Mouse (Mus musculus): ENCODE measurements at regions not wholly inside any gene's neighbourhood (a gene's known extent, or its start where the extent isn't known, plus 50 kb on each side); places are given as distances from the start of the nearest gene placed in this dataset.

GRCm38 (mm10) chr3:149720306-149720705 is 730.0 kb upstream of the Adgrl2 start:
- no peaks in the 10 kb centered on the region for H3K27me3 ChIP-seq (ENCODE audit: control insufficient read depth, insufficient read depth, low read length, poor library complexity, severe bottlenecking)
- H3K27ac ChIP-seq (ENCODE audit: insufficient read depth, low read length) = no peak overlapping the region
- no peaks in the 10 kb centered on the region for H3K4me1 ChIP-seq (ENCODE audit: control insufficient read depth, insufficient read depth, low read length)
- no peaks in the 10 kb centered on the region for H3K9me3 ChIP-seq (replicated peaks; ENCODE audit: control insufficient read depth, insufficient read depth, low read length, poor library complexity, severe bottlenecking)
- H3K9ac ChIP-seq (ENCODE audit: low read depth, poor library complexity, severe bottlenecking) = no peak overlapping the region
- no peak overlapping the region for H3K4me3 ChIP-seq (ENCODE audit: low read depth, low read length)
- TF ChIP-seq CTCF (IDR thresholded peaks at IDR 0.05; ENCODE audit: low read depth, low read length) (no peak), POLR2A (IDR thresholded peaks at IDR 0.05; ENCODE audit: insufficient read depth, low read length) (no peak)
- no peaks in the 10 kb centered on the region for H3K36me3 ChIP-seq (ENCODE audit: control insufficient read depth, insufficient read depth, low read length, poor library complexity, severe bottlenecking)

- Histone ChIP-seq H3K36me3 (ENCODE audit: control insufficient read depth, insufficient read depth, low read length, poor library complexity, severe bottlenecking) (no peaks in the 10 kb centered on the region), H3K27ac (ENCODE audit: insufficient read depth, low read length) (no peak overlapping the region), H3K9me3 (replicated peaks; ENCODE audit: control insufficient read depth, insufficient read depth, low read length, poor library complexity, severe bottlenecking) (no peaks in the 10 kb centered on the region; the same call in 1 of the 2 replicates), H3K9ac (ENCODE audit: low read depth, poor library complexity, severe bottlenecking) (no peak overlapping the region), H3K4me3 (ENCODE audit: low read depth, low read length) (no peak overlapping the region), H3K27me3 (ENCODE audit: control insufficient read depth, insufficient read depth, low read length, poor library complexity, severe bottlenecking) (no peaks in the 10 kb centered on the region), H3K4me1 (ENCODE audit: control insufficient read depth, insufficient read depth, low read length) (no peaks in the 10 kb centered on the region)
- no peak for TF ChIP-seq EP300 (IDR thresholded peaks at IDR 0.05; ENCODE audit: insufficient read depth, low read depth, low read length)
These were observed 715.4 kb upstream of the Adgrl2 start for GRCm38 (mm10) chr3:149705724-149706123.

GRCm38 (mm10) chr3:149705322-149705721 is 715.0 kb upstream of the Adgrl2 start:
- no peak overlapping the region for H3K27ac ChIP-seq (ENCODE audit: insufficient read depth, low read length)
- H3K27me3 ChIP-seq (ENCODE audit: control insufficient read depth, insufficient read depth, low read length, poor library complexity, severe bottlenecking) = no peaks in the 10 kb centered on the region
- TF ChIP-seq CTCF (IDR thresholded peaks at IDR 0.05; ENCODE audit: low read depth, low read length) = no peak
- TF ChIP-seq POLR2A (IDR thresholded peaks at IDR 0.05; ENCODE audit: insufficient read depth, low read length) = no peak
- TF ChIP-seq EP300 (IDR thresholded peaks at IDR 0.05; ENCODE audit: insufficient read depth, low read depth, low read length) = no peak

GRCm38 (mm10) chr3:149704478-149704877 is 714.1 kb upstream of the Adgrl2 start:
- Histone ChIP-seq H3K27me3 (ENCODE audit: control insufficient read depth, insufficient read depth, low read length, poor library complexity, severe bottlenecking) (no peaks in the 10 kb centered on the region), H3K4me1 (ENCODE audit: control insufficient read depth, insufficient read depth, low read length) (no peaks in the 10 kb centered on the region), H3K9me3 (replicated peaks; ENCODE audit: control insufficient read depth, insufficient read depth, low read length, poor library complexity, severe bottlenecking) (no peaks in the 10 kb centered on the region; the same call in 1 of the 2 replicates), H3K4me3 (ENCODE audit: low read depth, low read length) (no peak overlapping the region), H3K27ac (ENCODE audit: insufficient read depth, low read length) (no peak overlapping the region), H3K9ac (ENCODE audit: low read depth, poor library complexity, severe bottlenecking) (no peak overlapping the region), H3K36me3 (ENCODE audit: control insufficient read depth, insufficient read depth, low read length, poor library complexity, severe bottlenecking) (no peaks in the 10 kb centered on the region)
- TF ChIP-seq POLR2A (IDR thresholded peaks at IDR 0.05; ENCODE audit: insufficient read depth, low read length) = no peak
- no peak for TF ChIP-seq EP300 (IDR thresholded peaks at IDR 0.05; ENCODE audit: insufficient read depth, low read depth, low read length)
- TF ChIP-seq CTCF (IDR thresholded peaks at IDR 0.05; ENCODE audit: low read depth, low read length) = no peak

More at GRCm38 (mm10) chr3:149705322-149705721, 715.0 kb upstream of the Adgrl2 start:
- H3K36me3 ChIP-seq (ENCODE audit: control insufficient read depth, insufficient read depth, low read length, poor library complexity, severe bottlenecking) = no peaks in the 10 kb centered on the region
- H3K9me3 ChIP-seq (replicated peaks; ENCODE audit: control insufficient read depth, insufficient read depth, low read length, poor library complexity, severe bottlenecking) = no peaks in the 10 kb centered on the region; the same call in 1 of the 2 replicates
- H3K4me3 ChIP-seq (ENCODE audit: low read depth, low read length) = no peak overlapping the region
- H3K4me1 ChIP-seq (ENCODE audit: control insufficient read depth, insufficient read depth, low read length) = no peaks in the 10 kb centered on the region
- H3K9ac ChIP-seq (ENCODE audit: low read depth, poor library complexity, severe bottlenecking) = no peak overlapping the region

- H3K36me3 ChIP-seq (ENCODE audit: control insufficient read depth, insufficient read depth, low read length, poor library complexity, severe bottlenecking) = no peaks in the 10 kb centered on the region
- no peak overlapping the region for H3K9ac ChIP-seq (ENCODE audit: low read depth, poor library complexity, severe bottlenecking)
- no peaks in the 10 kb centered on the region for H3K4me1 ChIP-seq (ENCODE audit: control insufficient read depth, insufficient read depth, low read length)
- no peak overlapping the region for H3K4me3 ChIP-seq (ENCODE audit: low read depth, low read length)
- H3K27ac ChIP-seq (ENCODE audit: insufficient read depth, low read length) = no peak overlapping the region
- no peaks in the 10 kb centered on the region for H3K27me3 ChIP-seq (ENCODE audit: control insufficient read depth, insufficient read depth, low read length, poor library complexity, severe bottlenecking)
- TF ChIP-seq POLR2A (IDR thresholded peaks at IDR 0.05; ENCODE audit: insufficient read depth, low read length) (no peak), EP300 (IDR thresholded peaks at IDR 0.05; ENCODE audit: insufficient read depth, low read depth, low read length) (no peak), CTCF (IDR thresholded peaks at IDR 0.05; ENCODE audit: low read depth, low read length) (no peak)
- no peaks in the 10 kb centered on the region for H3K9me3 ChIP-seq (replicated peaks; ENCODE audit: control insufficient read depth, insufficient read depth, low read length, poor library complexity, severe bottlenecking)
These were observed 693.2 kb upstream of the Adgrl2 start for GRCm38 (mm10) chr3:149683561-149683960.

GRCm38 (mm10) chr3:149682246-149682645 is 691.9 kb upstream of the Adgrl2 start:
- Histone ChIP-seq H3K4me1 (ENCODE audit: control insufficient read depth, insufficient read depth, low read length) (no peaks in the 10 kb centered on the region), H3K27me3 (ENCODE audit: control insufficient read depth, insufficient read depth, low read length, poor library complexity, severe bottlenecking) (no peaks in the 10 kb centered on the region), H3K36me3 (ENCODE audit: control insufficient read depth, insufficient read depth, low read length, poor library complexity, severe bottlenecking) (no peaks in the 10 kb centered on the region), H3K9ac (ENCODE audit: low read depth, poor library complexity, severe bottlenecking) (no peak overlapping the region), H3K9me3 (replicated peaks; ENCODE audit: control insufficient read depth, insufficient read depth, low read length, poor library complexity, severe bottlenecking) (no peaks in the 10 kb centered on the region), H3K4me3 (ENCODE audit: low read depth, low read length) (no peak overlapping the region), H3K27ac (ENCODE audit: insufficient read depth, low read length) (no peak overlapping the region)
- TF ChIP-seq EP300 (IDR thresholded peaks at IDR 0.05; ENCODE audit: insufficient read depth, low read depth, low read length) (no peak), POLR2A (IDR thresholded peaks at IDR 0.05; ENCODE audit: insufficient read depth, low read length) (no peak), CTCF (IDR thresholded peaks at IDR 0.05; ENCODE audit: low read depth, low read length) (no peak)
